Mouse (Mus musculus) urinary bladder, postnatal 10 days (tissue): ENCODE measurements around the gene Ssna1.
A peak's percentile ranks its signal among the peaks of the same experiment; 100 is the strongest.

ENCODE experiments used
- DNase-seq: peaks from one replicate; pipeline ENCODE4 v3.0.0; 2022; ENCODE audit warnings: low spot score

The Ssna1 gene

GRCm38 (mm10) chr2:25271827-25272511, at the start of gene Ssna1, which contains the start of gene Anapc2:
Gene Ssna1, minus strand, starts transcription at chr2:25272438.
Gene Anapc2, plus strand, starts transcription at chr2:25272478.
- peak; percentile 95 for DNase-seq

DNA sequence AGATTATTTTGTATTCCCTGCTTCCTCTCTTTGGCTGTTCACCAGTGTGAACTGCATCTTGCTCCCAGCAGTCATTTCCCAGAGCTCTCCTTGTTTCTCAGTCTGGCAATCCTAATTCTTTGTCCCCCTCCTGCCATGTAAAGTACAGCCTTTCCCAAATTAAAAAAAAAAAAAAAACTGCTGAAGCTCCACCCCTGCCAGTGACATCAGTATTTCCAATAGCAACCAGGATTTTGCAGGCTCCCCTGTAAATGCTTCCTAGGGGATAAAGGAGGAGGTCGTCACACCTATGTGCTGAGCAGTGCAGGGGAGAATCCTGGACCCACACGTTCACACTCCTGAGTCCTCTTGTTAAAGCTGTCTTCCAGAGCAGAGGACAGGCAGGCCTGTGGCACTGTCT, 47.8 kb upstream of the Ssna1 start:
- DNase-seq: no peak

DNA sequence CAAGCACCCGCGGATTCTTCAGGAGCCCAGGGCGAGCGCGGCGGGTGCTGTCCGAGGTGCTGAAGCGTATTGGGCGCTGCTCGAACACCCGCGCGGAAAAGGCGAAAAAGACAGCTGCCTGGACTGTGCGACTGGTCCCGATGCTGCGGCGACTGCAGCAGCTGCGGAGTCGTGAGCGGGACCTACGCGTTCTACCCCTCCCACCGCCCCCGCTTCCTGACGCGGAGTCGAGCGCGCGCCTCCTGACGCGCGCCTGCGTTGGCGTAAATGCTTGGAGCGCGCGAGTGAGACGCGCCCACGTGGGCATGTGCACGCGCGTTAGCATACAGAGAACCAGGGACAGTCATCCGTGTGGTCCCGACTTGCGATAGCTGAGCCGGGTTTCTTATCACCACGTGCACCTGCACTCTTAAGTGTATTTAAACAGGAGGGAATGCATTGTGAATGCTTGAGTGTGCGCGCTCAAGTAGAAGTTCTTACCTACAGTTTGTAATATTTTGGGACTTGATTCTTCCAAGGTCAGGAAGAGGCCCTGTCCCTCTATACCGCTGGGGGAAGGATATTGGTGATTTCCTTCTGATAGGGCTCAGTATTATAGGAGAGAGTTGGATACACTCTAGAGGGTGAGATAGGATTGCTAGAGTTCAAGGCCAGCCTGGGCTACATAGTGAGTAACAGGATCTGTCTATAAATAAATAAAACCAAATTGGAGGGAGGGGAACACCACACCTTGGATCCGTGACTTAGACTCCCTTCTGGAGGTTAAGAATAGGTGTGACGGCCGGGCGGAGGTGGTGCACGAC, 46.9 kb upstream of the Ssna1 start, which contains the start of gene Grin1:
TSS of gene Grin1 (minus strand) at position 217 of the 803 bp plus-strand sequence.
- no peak for DNase-seq

DNA sequence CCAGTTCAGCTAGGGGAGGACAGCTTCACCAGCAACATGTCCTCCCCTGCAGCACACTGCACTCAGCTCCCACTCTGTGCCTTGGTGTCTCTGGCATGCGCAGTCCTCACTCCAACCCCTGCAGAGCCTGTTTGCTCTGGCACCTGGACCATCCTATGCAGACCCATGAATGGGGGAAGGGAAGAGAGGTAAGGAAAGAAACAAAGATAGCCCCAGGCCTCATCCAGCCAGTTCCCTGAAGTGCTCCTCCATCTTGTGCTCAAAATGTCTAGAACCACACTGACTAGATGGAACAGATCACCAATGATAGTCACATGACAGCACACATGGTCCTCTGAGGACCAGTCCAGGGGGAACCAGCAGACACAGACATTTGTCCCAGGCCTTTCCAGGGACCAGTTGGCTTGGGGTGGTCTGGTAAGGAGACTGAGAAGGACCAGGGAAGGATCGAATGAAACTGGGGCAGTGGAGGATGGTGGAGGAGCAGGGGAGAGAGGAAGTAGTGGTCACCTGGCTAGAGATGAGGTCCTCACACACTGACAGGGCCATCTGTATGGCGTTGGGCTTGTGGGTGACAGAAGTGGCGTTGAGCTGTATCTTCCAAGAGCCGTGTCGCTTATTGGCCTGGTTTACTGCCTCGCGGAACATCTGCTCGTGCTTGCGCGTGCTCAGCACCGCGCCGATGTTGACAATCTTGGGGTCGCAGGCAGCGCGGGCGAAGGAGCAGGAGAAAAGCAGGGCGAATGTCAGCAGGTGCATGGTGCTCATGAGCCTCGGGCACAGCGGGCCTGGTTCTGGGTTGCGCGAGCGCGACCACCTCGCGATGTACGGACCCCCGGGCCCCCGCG, 46.1 kb upstream of the Ssna1 start:
- DNase-seq: no peak

DNA sequence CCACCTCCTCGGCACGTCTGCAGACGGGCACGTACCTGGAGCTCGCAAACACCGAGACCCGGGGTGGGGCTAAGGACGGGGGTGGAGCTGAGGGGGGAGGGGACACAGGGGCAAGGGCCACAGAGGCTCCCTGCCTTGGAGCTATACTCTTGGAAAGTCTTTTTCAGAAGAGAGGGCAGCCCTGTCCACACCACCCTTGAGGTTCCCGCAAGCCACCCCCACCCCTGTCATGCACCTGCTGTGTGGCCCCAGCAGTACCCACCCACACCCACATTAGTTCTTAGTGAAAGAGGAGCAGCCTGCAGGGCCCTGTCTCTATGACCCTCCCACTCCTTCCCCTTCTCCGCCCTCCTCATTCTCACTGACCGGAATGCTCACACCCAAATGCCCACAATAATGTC, 39.3 kb upstream of the Ssna1 start:
- DNase-seq: no peak

DNA sequence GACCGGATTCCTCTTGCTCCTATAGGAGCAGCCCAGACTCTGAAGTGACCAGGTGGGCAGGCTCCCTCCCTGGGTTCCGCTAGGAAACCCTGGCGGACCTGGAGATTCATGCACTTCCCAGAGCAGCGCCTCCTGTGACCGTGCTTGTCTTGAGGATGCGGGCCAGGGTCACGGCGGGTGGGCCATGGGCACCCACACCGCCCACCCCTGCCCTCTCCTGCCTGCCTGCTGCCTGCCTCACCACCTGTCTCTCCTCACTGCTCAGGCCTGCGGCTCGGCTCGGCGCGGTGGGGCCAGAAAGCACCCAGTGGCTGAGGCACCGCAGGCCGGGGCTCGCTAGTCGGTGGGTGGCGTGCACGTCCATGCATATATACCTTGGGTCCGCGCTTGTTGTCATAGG, 38.7 kb upstream of the Ssna1 start:
- no peak for DNase-seq

GRCm38 (mm10) chr2:25310180-25310579, 37.9 kb upstream of the Ssna1 start:
- no peak for DNase-seq

- no peak for DNase-seq
Measured at GRCm38 (mm10) chr2:25305587-25306359, 33.5 kb upstream of the Ssna1 start.

DNA sequence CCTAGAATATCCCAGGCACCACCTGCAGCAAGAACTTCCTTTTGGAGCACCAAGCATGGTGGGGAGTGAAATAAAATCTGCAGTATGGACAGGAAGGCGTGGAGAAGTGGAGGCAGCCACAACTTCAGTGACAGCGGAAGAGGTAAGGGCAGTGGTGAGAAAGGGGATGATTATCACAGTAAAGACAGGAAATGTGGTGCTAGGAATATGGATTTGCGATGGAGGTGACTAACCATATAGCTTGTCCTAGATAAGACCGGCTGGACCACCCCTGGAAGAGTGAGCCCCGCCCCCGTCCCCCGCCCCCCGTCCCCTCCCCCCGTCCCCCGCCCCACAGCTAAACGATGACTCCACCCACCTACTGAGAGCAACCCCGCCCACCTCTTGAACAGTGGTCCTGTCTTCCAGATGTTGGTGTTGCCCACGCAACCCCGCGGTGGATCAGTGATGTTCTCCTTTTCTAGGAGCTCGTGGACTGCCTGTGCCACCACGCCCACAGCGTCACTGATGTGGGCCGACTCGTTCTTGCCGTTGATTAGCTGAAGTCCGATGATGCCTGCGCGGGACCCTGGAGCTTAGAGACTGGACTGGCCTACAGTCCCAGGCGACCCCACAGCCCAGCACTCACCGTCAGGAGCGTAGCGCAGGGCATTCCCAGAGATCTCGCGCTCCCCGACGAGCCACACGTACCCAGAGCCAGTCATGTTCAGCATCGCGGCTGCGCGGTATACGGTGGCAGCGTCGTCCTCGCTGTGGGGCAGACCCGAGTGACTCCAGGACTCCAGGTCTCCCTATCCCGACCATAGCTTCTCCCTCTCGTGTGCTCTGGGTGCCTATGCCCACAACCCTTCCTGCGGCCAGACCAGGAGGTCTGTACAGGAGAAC, 32.7 kb upstream of the Ssna1 start:
- no peak for DNase-seq

- DNase-seq: no peak
Measured at GRCm38 (mm10) chr2:25303931-25304656, 31.9 kb upstream of the Ssna1 start.

- no peak for DNase-seq
Measured at GRCm38 (mm10) chr2:25303452-25303851, 31.2 kb upstream of the Ssna1 start.

GRCm38 (mm10) chr2:25298046-25298445, 25.8 kb upstream of the Ssna1 start:
- no peak for DNase-seq

GRCm38 (mm10) chr2:25297093-25297492, 24.9 kb upstream of the Ssna1 start:
- DNase-seq: no peak

GRCm38 (mm10) chr2:25293706-25294105, 21.5 kb upstream of the Ssna1 start:
- DNase-seq: no peak

DNA sequence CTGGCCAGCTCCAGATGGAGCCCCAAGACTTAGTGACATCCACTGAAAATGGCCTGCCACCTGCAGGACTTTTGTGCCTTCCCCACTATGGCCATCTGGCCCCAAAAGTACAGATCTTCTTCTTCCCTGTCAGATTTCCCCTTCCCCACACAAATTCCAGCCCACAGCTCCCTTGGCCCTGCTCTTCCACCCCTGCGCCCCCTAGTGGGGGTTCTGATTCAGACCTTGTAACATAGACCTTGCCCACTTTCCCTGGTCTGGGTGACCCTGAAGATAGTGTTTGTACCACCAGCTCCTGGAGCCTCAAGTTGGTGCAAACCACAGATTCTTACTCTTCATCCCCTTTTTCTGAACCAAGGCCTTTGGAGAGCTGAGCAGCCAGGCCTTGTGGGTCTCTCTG, 20.6 kb upstream of the Ssna1 start:
- DNase-seq: no peak

- DNase-seq: no peak
Measured at GRCm38 (mm10) chr2:25292054-25292544, 19.9 kb upstream of the Ssna1 start.

- no peak for DNase-seq
Measured at GRCm38 (mm10) chr2:25291184-25292053, 19.2 kb upstream of the Ssna1 start.

DNA sequence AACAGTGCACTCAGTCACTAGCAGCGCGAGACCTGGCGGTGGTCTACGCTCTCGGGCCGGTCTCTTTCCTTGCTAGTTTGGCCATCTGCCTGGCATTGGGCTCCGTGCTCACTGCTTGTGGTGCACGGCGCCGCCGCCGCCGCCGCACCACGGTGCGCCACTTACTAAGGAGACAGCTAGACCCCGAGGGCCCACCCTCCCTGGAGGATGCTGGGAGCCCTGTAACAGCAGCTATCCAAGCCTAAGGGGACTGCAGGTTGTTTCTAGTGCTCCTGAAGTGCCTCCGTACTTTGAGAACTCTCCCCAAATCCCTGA, 18.5 kb upstream of the Ssna1 start:
- no peak for DNase-seq
